Mouse (Mus musculus): ENCODE results near the gene Psmd11. TPM values are rescaled to one million over a fixed set of nuclear protein-coding genes. Genes with fewer than 3 reads are reported as not detected.

Psmd11 gene
- polyA plus RNA-seq, 1 experiment from 2014 or later = 333 TPM

- H3K27me3 ChIP-seq = no peaks in the 10 kb centered on the region
- no peak overlapping the region for H3K4me2 ChIP-seq (replicated peaks)
- ATAC-seq (ENCODE audit: insufficient number of reproducible peaks, insufficient read depth, low FRiP score, low TSS enrichment) = no peak
- peaks cover 12% of the 10 kb centered on the region for H3K4me1 ChIP-seq
- no peak overlapping the region for H3K4me3 ChIP-seq
- H3K9ac ChIP-seq = no peak overlapping the region
- no peak overlapping the region for H3K27ac ChIP-seq
- no peaks in the 10 kb centered on the region for H3K9me3 ChIP-seq
- 80% methylated on average over 10 of the region's 10 CpGs for WGBS
- no peaks in the 10 kb centered on the region for H3K36me3 ChIP-seq
Measured at GRCm38 (mm10) chr11:80497225-80497919, 69.0 kb downstream of the Psmd11 start.

GRCm38 (mm10) chr11:80498328-80499070 is 70.1 kb downstream of the Psmd11 start:
- Histone ChIP-seq H3K36me3 (no peaks in the 10 kb centered on the region), H3K27ac (no peak overlapping the region), H3K9ac (no peak overlapping the region), H3K4me2 (replicated peaks) (no peak overlapping the region), H3K9me3 (no peaks in the 10 kb centered on the region), H3K4me1 (peaks cover 14% of the 10 kb centered on the region), H3K27me3 (no peaks in the 10 kb centered on the region), H3K4me3 (no peak overlapping the region)
- ATAC-seq (ENCODE audit: insufficient number of reproducible peaks, insufficient read depth, low FRiP score, low TSS enrichment) = no peak
- WGBS = 78% methylated on average over 11 of the region's 11 CpGs

- ATAC-seq (ENCODE audit: insufficient number of reproducible peaks, insufficient read depth, low FRiP score, low TSS enrichment) = no peak
- H3K4me2 ChIP-seq (replicated peaks) = no peak overlapping the region
- 67% methylated on average over 4 of the region's 4 CpGs for WGBS
- H3K4me3 ChIP-seq = no peak overlapping the region
- no peak overlapping the region for H3K27ac ChIP-seq
- H3K9me3 ChIP-seq = no peaks in the 10 kb centered on the region
- peaks cover 25% of the 10 kb centered on the region for H3K4me1 ChIP-seq
- no peaks in the 10 kb centered on the region for H3K27me3 ChIP-seq
- H3K36me3 ChIP-seq = no peaks in the 10 kb centered on the region
- no peak overlapping the region for H3K9ac ChIP-seq
Measured at GRCm38 (mm10) chr11:80499550-80499952, 71.1 kb downstream of the Psmd11 start.

GRCm38 (mm10) chr11:80503281-80503680 is 74.9 kb downstream of the Psmd11 start:
- no peak for ATAC-seq (ENCODE audit: insufficient number of reproducible peaks, insufficient read depth, low FRiP score, low TSS enrichment)
- Histone ChIP-seq H3K36me3 (no peaks in the 10 kb centered on the region), H3K9me3 (no peaks in the 10 kb centered on the region), H3K9ac (peak overlapping the region; percentile 21; the same call in 1 of the 2 replicates), H3K4me3 (no peak overlapping the region), H3K27me3 (no peaks in the 10 kb centered on the region), H3K4me2 (replicated peaks) (no peak overlapping the region), H3K4me1 (peaks cover 31% of the 10 kb centered on the region), H3K27ac (peak overlapping the region; percentile 52)
- WGBS = 82% methylated on average over 6 of the region's 6 CpGs

GRCm38 (mm10) chr11:80503726-80504452 is 75.5 kb downstream of the Psmd11 start:
- Histone ChIP-seq H3K27ac (peak overlapping the region; percentile 52), H3K4me3 (no peak overlapping the region)

GRCm38 (mm10) chr11:80504519-80505385 is 76.3 kb downstream of the Psmd11 start:
- Histone ChIP-seq H3K4me3 (no peak overlapping the region), H3K4me1 (peaks cover 29% of the 10 kb centered on the region), H3K27me3 (no peaks in the 10 kb centered on the region), H3K9ac (no peak overlapping the region), H3K9me3 (no peaks in the 10 kb centered on the region), H3K36me3 (no peaks in the 10 kb centered on the region), H3K27ac (peak overlapping the region; percentile 46; the same call in 1 of the 2 replicates), H3K4me2 (replicated peaks) (no peak overlapping the region; the same call in 1 of the 2 replicates)
- no peak for ATAC-seq (ENCODE audit: insufficient number of reproducible peaks, insufficient read depth, low FRiP score, low TSS enrichment)
- WGBS = 42% methylated on average over 6 of the region's 6 CpGs

More at GRCm38 (mm10) chr11:80503726-80504452, 75.5 kb downstream of the Psmd11 start:
- ATAC-seq (ENCODE audit: insufficient number of reproducible peaks, insufficient read depth, low FRiP score, low TSS enrichment) = peak; percentile 63
- H3K27me3 ChIP-seq = no peaks in the 10 kb centered on the region
- H3K36me3 ChIP-seq = no peaks in the 10 kb centered on the region
- H3K4me1 ChIP-seq = peaks cover 32% of the 10 kb centered on the region
- peak overlapping the region; percentile 21; the same call in 1 of the 2 replicates for H3K9ac ChIP-seq
- WGBS = 26% methylated on average over 13 of the region's 13 CpGs
- no peak overlapping the region; the same call in 1 of the 2 replicates for H3K4me2 ChIP-seq (replicated peaks)
- no peaks in the 10 kb centered on the region for H3K9me3 ChIP-seq

- H3K9me3 ChIP-seq = no peaks in the 10 kb centered on the region
- ATAC-seq (ENCODE audit: insufficient number of reproducible peaks, insufficient read depth, low FRiP score, low TSS enrichment) = no peak
- no peak overlapping the region for H3K4me2 ChIP-seq (replicated peaks)
- no peak overlapping the region for H3K4me3 ChIP-seq
- H3K9ac ChIP-seq = no peak overlapping the region
- H3K4me1 ChIP-seq = peaks cover 29% of the 10 kb centered on the region
- no peaks in the 10 kb centered on the region for H3K36me3 ChIP-seq
- H3K27me3 ChIP-seq = no peaks in the 10 kb centered on the region
- no peak overlapping the region for H3K27ac ChIP-seq
- 83% methylated on average over 3 of the region's 3 CpGs for WGBS
Measured at GRCm38 (mm10) chr11:80505581-80505980, 77.2 kb downstream of the Psmd11 start.

- Histone ChIP-seq H3K4me2 (replicated peaks) (no peak overlapping the region), H3K9me3 (no peaks in the 10 kb centered on the region), H3K9ac (no peak overlapping the region), H3K36me3 (no peaks in the 10 kb centered on the region), H3K27ac (no peak overlapping the region), H3K27me3 (no peaks in the 10 kb centered on the region), H3K4me1 (peaks cover 29% of the 10 kb centered on the region), H3K4me3 (no peak overlapping the region)
- ATAC-seq (ENCODE audit: insufficient number of reproducible peaks, insufficient read depth, low FRiP score, low TSS enrichment) = no peak
Measured at GRCm38 (mm10) chr11:80506483-80506882, 78.1 kb downstream of the Psmd11 start.

- Histone ChIP-seq H3K4me3 (no peak overlapping the region), H3K4me1 (peaks cover 29% of the 10 kb centered on the region), H3K27me3 (no peaks in the 10 kb centered on the region), H3K9me3 (no peaks in the 10 kb centered on the region), H3K4me2 (replicated peaks) (no peak overlapping the region), H3K36me3 (no peaks in the 10 kb centered on the region), H3K27ac (no peak overlapping the region), H3K9ac (no peak overlapping the region)
- no peak for ATAC-seq (ENCODE audit: insufficient number of reproducible peaks, insufficient read depth, low FRiP score, low TSS enrichment)
- WGBS = 91% methylated on average over 6 of the region's 6 CpGs
Measured at GRCm38 (mm10) chr11:80507791-80508190, 79.4 kb downstream of the Psmd11 start.

GRCm38 (mm10) chr11:80508361-80509175 is 80.2 kb downstream of the Psmd11 start:
- ATAC-seq (ENCODE audit: insufficient number of reproducible peaks, insufficient read depth, low FRiP score, low TSS enrichment) = no peak

More at GRCm38 (mm10) chr11:80508361-80509175, 80.2 kb downstream of the Psmd11 start:
- Histone ChIP-seq H3K9ac (no peak overlapping the region), H3K27ac (no peak overlapping the region; the same call in 1 of the 2 replicates), H3K4me3 (no peak overlapping the region), H3K36me3 (no peaks in the 10 kb centered on the region), H3K9me3 (no peaks in the 10 kb centered on the region), H3K27me3 (no peaks in the 10 kb centered on the region), H3K4me2 (replicated peaks) (no peak overlapping the region), H3K4me1 (peaks cover 27% of the 10 kb centered on the region)
- WGBS = 40% methylated on average over 19 of the region's 19 CpGs

Measured in embryonic facial prominence, embryonic 12.5 days (tissue).